Mouse (Mus musculus): ENCODE results near the gene Wnt4.

- no peak for TF ChIP-seq POLR2A (IDR thresholded peaks at IDR 0.05; ENCODE audit: borderline replicate concordance, low read depth, low read length)
- TF ChIP-seq CTCF (IDR thresholded peaks at IDR 0.05; ENCODE audit: low read depth, low read length): no peak
These were observed 12.2 kb upstream of the Wnt4 start for GRCm38 (mm10) chr4:137265116-137265515.

All from bone marrow macrophage, adult 2 months (primary cell).